Mouse (Mus musculus) neural tube, embryonic 14.5 days (tissue): ENCODE data around the gene Tm7sf2. TPM values are rescaled to one million over a fixed set of nuclear protein-coding genes. Genes with fewer than 3 reads are reported as not detected.

Experiments used
- ATAC-seq: fragments of 200-750 bp; cut with Nextera tagmentation; 2 replicates; pipeline ENCODE4 v1.8.0; 2017; ENCODE audit warnings: low read depth, mild to moderate bottlenecking, moderate TSS enrichment, moderate library complexity
- H3K27ac ChIP-seq: fragments of 300-500 bp; sonication (generic); 2 replicates; pipeline ENCODE4 v1.5.1; 2014; ENCODE audit warnings: low read depth, mild to moderate bottlenecking, control low read depth, low read length, moderate library complexity, mixed read lengths
- H3K27me3 ChIP-seq: fragments of 300-500 bp; sonication (generic); 2 replicates; pipeline ENCODE4 v1.6.1; 2014; ENCODE audit warnings: low read length; ENCODE audit not compliant: control insufficient read depth, insufficient read depth
- H3K36me3 ChIP-seq: fragments of 300-500 bp; sonication (generic); 2 replicates; pipeline ENCODE4 v1.6.1; 2014; ENCODE audit warnings: low read length, mixed read lengths; ENCODE audit not compliant: control insufficient read depth, insufficient read depth
- H3K4me1 ChIP-seq: fragments of 300-500 bp; sonication (generic); 2 replicates; pipeline ENCODE4 v1.6.1; 2014; ENCODE audit warnings: low read length; ENCODE audit not compliant: control insufficient read depth, insufficient read depth
- H3K4me2 ChIP-seq: fragments of 300-500 bp; sonication (generic); 2 replicates; pipeline ENCODE4 v1.6.1; 2014; ENCODE audit warnings: mild to moderate bottlenecking, low read depth, low read length, control low read depth
- H3K4me3 ChIP-seq: fragments of 300-500 bp; sonication (generic); 2 replicates; pipeline ENCODE4 v1.5.1; 2014; ENCODE audit warnings: low read depth, low read length, control low read depth, mixed read lengths
- H3K9ac ChIP-seq: fragments of 300-500 bp; sonication (generic); replicated peaks from 2 replicates; pipeline ENCODE4 v1.6.1; 2014; ENCODE audit warnings: low read depth, mild to moderate bottlenecking, control low read depth, low read length, mixed read lengths
- H3K9me3 ChIP-seq: fragments of 300-500 bp; sonication (generic); 2 replicates; pipeline ENCODE4 v1.6.1; 2016; ENCODE audit warnings: low read length; ENCODE audit not compliant: control insufficient read depth
- WGBS: fragments of 180-500 bp; shearing (Covaris S2); extraction: QIAGEN DNeasy Blood & Tissue Kit; methylation state at CpG from one replicate; pipeline ENCODE4 v1.1.7; 2014; 5-methylcytosine and 5-hydroxymethylcytosine counted together
- polyA plus RNA-seq: library from polyadenylated mRNA; unstranded; fragments of >200 nt; fragmentation: Nextera tagmentation; extraction: Ambion mirVana; gene quantifications from 2 replicates; pipeline ENCODE4 v1.2.1, GENCODE M21; 2014

The Tm7sf2 gene
- polyA plus RNA-seq, 1 experiment from 2014 or later, result 63.7 TPM

DNA sequence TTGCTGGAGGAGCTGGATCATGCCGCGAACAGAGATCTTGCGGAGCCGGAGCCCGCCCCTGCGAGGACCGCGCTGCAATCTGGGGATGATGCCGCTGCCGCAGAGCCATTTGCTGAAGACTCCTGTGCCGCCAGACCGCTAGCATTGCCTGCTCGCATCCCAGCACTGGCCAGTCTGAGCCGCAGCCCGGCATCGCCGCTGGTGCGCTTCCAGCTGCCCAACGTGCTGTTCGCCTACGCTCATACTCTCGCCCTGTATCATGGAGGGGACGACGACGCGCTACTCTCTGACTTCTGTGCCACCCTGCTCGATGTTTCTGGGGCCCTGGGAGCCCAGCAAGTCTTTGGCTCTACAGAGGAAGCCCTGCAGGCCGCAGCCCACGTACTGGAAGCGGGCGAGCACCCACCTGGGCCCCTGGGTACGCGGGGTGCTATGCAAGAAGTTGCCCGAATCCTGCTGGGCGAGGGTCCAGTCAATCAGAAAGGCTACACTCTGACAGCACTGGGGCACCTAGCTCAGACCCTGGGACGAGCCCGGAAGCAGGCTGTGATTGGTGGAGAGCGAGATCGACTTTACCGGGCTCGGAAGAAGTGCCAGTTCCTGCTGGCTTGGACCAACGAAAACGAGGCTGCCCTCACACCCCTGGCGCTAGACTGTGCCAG, 6.4 kb downstream of the Tm7sf2 start:
- Histone ChIP-seq H3K9me3 (no peaks in the 10 kb centered on the region), H3K27ac (peak overlapping the region; percentile 85), H3K4me1 (peaks cover 28% of the 10 kb centered on the region), H3K4me2 (peak overlapping the region; percentile 100), H3K9ac (peak overlapping the region; percentile 87), H3K4me3 (peak overlapping the region; percentile 84), H3K36me3 (no peaks in the 10 kb centered on the region; the same call in 1 of the 2 replicates), H3K27me3 (no peaks in the 10 kb centered on the region)
- 1% methylated on average over 44 of the region's 44 CpGs for WGBS
- no peak for ATAC-seq

DNA sequence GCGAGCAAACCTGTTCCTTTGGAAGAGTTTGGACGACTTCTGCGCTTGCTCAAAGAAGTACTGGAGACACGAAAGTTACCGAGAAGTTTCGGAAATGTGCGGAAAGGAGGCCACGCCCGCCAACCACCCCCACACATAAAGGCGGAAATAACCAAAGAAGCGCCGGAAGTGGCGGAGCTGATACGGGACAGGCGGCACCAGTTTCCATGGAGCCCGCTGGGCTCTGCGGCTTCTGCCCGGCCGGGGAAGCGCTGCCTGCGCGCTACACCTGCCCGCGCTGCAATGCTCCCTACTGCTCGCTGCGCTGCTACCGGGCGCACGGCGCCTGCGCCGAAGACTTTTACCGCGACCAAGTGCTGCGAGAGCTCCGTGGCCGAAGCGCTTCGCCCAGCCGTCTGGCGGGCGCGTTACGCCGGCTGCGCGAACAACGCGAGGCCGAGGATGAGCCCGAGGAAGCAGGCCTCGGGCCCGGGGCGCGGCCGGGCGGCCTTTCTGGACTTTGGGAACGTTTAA, 7.1 kb downstream of the Tm7sf2 start, which contains the start of gene Znhit2:
TSS of gene Znhit2 (plus strand) at position 172 of the 513 bp plus-strand sequence.
- under 1% methylated on average over 58 of the region's 58 CpGs for WGBS
- H3K4me1 ChIP-seq, result peaks cover 28% of the 10 kb centered on the region
- H3K36me3 ChIP-seq, result no peaks in the 10 kb centered on the region; the same call in 1 of the 2 replicates
- peak within 1 kb of the TSS; percentile 85 for H3K27ac ChIP-seq
- H3K4me3 ChIP-seq, result peak within 1 kb of the TSS; percentile 84
- peak; percentile 70 for ATAC-seq
- peak within 1 kb of the TSS; percentile 100 for H3K4me2 ChIP-seq
- no peaks in the 10 kb centered on the region for H3K27me3 ChIP-seq
- peak within 1 kb of the TSS; percentile 87 for H3K9ac ChIP-seq
- no peaks in the 10 kb centered on the region for H3K9me3 ChIP-seq

DNA sequence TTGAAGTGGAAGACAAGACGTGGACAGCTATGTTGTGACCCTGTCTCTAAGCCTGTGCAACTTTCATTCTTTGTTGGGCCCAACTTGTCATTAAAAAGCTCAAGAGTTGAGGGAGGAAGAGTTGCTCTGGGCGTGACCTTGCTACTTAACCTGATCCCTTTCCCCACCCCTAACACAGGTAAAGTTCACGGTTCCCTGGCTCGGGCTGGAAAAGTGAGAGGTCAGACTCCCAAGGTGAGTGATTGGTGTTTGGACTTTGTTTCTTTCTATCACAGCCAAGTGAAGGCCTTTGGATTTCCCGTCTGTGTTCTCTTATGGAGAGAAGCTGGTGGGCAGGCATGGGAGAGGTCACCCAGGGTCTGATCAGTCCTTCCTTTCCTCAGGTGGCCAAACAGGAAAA, 9.2 kb downstream of the Tm7sf2 start:
- peaks cover 11% of the 10 kb centered on the region for H3K36me3 ChIP-seq
- H3K27me3 ChIP-seq, result no peaks in the 10 kb centered on the region
- H3K4me3 ChIP-seq, result peak overlapping the region; percentile 78; the same call in 1 of the 2 replicates
- 85% methylated on average over 5 of the region's 5 CpGs for whole genome bisulfite sequencing
- H3K9me3 ChIP-seq, result no peaks in the 10 kb centered on the region
- H3K9ac ChIP-seq, result no peak overlapping the region
- ATAC-seq, result no peak
- peaks cover 26% of the 10 kb centered on the region for H3K4me1 ChIP-seq
- peak overlapping the region; percentile 83 for H3K4me2 ChIP-seq
- no peak overlapping the region for H3K27ac ChIP-seq

DNA sequence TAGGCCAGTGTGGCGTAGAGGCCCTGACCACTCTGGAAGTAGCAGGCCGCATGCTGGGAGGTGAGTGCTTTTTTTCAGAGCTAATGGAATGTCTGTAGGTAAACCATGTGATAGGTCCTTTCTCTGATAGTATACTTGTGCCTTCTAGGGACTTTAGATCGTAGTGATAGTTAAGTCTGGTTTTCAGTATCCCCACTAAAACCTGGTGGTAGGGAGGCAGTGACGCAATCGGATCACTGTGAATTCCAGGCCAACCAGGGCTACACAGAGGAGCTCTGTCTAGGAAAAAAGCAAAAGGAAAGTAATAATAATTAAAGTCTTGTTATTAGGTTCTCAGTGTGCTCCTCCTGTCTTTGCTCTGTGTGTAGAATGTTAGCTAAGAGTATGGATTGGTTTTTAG, 9.7 kb downstream of the Tm7sf2 start:
- Histone ChIP-seq H3K9ac (peak overlapping the region; percentile 79), H3K27ac (no peak overlapping the region), H3K4me3 (peak overlapping the region; percentile 78), H3K27me3 (no peaks in the 10 kb centered on the region), H3K36me3 (peaks cover 16% of the 10 kb centered on the region), H3K9me3 (no peaks in the 10 kb centered on the region), H3K4me1 (peaks cover 26% of the 10 kb centered on the region), H3K4me2 (peak overlapping the region; percentile 83)
- ATAC-seq, result no peak
- WGBS, result 35% methylated on average over 5 of the region's 5 CpGs

DNA sequence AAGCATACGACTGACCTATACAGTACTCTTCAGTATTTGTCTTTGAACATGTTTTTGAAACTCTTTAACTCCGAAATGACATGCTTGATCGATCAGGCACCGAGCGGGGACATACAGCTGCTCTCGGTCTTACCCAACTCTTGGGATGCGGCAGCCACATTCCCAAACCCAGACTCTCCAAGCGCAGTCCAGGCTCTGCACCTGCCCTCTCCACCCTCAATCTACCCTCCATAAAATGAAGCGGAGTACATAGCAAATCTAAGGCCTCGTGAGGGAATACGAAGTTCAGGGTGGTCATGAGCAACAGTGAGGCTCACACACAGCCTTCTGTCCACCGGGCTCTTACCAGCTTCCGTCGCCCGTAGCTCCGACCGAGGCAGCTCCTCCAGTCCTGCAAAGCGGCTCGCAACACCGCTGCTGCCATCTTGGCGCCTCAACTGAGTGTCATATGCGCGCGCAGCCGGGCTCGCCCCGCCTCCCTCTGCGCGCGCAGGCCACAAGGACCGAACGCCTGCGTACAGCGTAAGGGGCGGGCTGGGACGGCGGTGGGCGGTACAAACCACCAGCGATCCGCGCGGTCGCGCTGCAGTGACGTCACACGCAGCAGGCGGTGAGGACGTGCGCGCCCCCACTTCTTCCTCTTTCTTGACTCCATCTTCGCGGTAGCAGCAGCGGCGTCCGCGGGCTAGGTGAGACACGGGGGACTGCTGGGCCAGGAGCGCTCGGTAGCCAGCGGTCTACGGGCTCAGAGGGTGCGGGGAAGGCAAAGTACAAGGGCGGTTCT, 10.7 kb downstream of the Tm7sf2 start, which contains the start of the genes Mrpl49 and Fau:
TSS of gene Mrpl49 (minus strand) at position 473 of the 784 bp plus-strand sequence.
TSS of gene Fau (plus strand) at position 532 of the 784 bp plus-strand sequence.
- Histone ChIP-seq H3K27ac (peak within 1 kb of the TSS; percentile 83), H3K36me3 (peaks cover 25% of the 10 kb centered on the region), H3K4me3 (peak within 1 kb of the TSS; percentile 78), H3K4me2 (peak within 1 kb of the TSS; percentile 83), H3K4me1 (peaks cover 23% of the 10 kb centered on the region), H3K9ac (peak within 1 kb of the TSS; percentile 79), H3K9me3 (no peaks in the 10 kb centered on the region), H3K27me3 (no peaks in the 10 kb centered on the region)
- 0% methylated on average over 63 of the region's 63 CpGs for WGBS
- ATAC-seq, result peak; percentile 85

DNA sequence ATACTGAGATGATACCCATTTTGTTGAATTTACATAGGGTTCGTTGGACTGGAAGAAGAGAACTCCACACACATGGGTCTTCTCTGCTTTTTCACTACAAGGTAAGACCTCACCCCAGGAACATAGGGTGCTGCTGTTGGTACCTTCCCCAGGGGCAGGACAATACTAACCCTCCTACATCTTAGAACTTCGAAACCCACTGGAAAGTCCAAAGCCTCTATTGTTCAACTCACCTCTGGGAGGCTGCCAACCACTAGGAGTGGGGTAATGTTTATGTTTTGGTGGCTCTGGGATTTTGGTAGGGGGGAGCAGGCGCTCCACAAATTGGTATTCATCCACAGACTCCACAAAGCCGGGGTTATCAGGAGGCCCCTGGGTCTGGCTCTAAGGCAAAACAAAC, 11.5 kb downstream of the Tm7sf2 start:
- H3K36me3 ChIP-seq, result peaks cover 33% of the 10 kb centered on the region
- no peak for ATAC-seq
- WGBS, result 68% methylated on average over 4 of the region's 4 CpGs

DNA sequence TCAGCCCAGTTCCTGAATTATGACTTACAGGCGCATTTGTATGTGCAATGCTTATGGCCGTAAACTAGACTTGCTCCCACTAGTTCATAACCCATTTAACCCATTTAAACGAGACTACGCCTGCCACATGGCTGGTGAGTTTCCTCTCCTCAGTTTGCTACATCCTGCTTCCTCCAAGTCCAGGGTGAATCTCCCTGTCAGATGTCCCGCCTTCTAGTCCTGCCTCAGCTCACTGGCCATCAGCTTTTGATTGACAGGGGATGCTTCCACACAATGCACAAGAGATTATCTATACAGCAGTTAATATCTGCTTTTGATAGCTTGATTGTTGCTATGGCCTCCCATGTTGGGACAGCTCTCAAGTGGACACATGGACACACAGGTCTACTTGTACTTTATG, 13.9 kb downstream of the Tm7sf2 start:
- Histone ChIP-seq H3K9ac (no peak overlapping the region), H3K36me3 (peaks cover 57% of the 10 kb centered on the region), H3K27ac (no peak overlapping the region), H3K4me3 (no peak overlapping the region), H3K4me1 (peaks cover 14% of the 10 kb centered on the region), H3K4me2 (no peak overlapping the region), H3K27me3 (no peaks in the 10 kb centered on the region), H3K9me3 (no peaks in the 10 kb centered on the region)
- 83% methylated on average over 5 of the region's 5 CpGs for WGBS
- ATAC-seq, result no peak

More for the DNA sequence above, 11.5 kb downstream of the Tm7sf2 start:
- H3K27me3 ChIP-seq, result no peaks in the 10 kb centered on the region
- H3K27ac ChIP-seq, result no peak overlapping the region
- peak overlapping the region; percentile 79 for H3K4me2 ChIP-seq
- H3K9ac ChIP-seq, result peak overlapping the region; percentile 79; the same call in 1 of the 2 replicates
- peaks cover 15% of the 10 kb centered on the region for H3K4me1 ChIP-seq
- H3K9me3 ChIP-seq, result no peaks in the 10 kb centered on the region
- H3K4me3 ChIP-seq, result peak overlapping the region; percentile 78

DNA sequence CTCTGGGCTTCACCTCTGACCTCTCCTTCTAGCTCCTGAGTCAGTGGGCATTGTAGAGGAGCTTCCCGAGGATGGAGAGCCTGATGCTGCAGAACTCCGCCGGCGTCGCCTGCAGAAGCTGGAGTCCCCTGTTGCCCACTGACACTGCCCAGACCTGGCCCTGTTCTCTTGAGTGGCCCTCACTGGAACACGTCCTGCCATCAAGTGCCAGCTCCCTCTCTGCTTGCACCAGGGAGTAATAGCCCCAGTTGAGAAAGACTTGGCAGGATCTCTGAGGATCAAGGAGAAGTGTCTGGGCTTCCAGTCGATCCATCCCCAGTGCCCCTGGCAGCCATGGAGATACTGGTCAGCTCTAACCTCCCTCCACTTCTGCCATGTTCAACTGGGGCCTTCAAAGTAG, 15.7 kb downstream of the Tm7sf2 start:
- no peak for ATAC-seq

More for the DNA sequence above, 15.7 kb downstream of the Tm7sf2 start:
- no peak overlapping the region for H3K9ac ChIP-seq
- no peaks in the 10 kb centered on the region for H3K27me3 ChIP-seq
- H3K36me3 ChIP-seq, result peaks cover 68% of the 10 kb centered on the region
- H3K4me3 ChIP-seq, result no peak overlapping the region
- H3K4me1 ChIP-seq, result peaks cover 18% of the 10 kb centered on the region
- 84% methylated on average over 7 of the region's 7 CpGs for WGBS
- H3K9me3 ChIP-seq, result no peaks in the 10 kb centered on the region
- no peak overlapping the region for H3K27ac ChIP-seq
- no peak overlapping the region for H3K4me2 ChIP-seq
